Mouse (Mus musculus): ENCODE measurements at regions not wholly inside any gene's neighbourhood (a gene's known extent, or its start where the extent isn't known, plus 50 kb on each side); places are given as distances from the start of the nearest gene placed in this dataset.

- TF ChIP-seq CTCF (IDR thresholded peaks at IDR 0.05; ENCODE audit: low read depth, low read length) (no peak), POLR2A (IDR thresholded peaks at IDR 0.05; ENCODE audit: borderline replicate concordance, low read depth, low read length) (no peak)
Measured at GRCm38 (mm10) chr13:98573261-98574056, 63.8 kb downstream of the Tmem174 start.

Measured in bone marrow macrophage, adult 2 months (primary cell).